Mouse (Mus musculus) neural tube, embryonic 11.5 days (tissue): ENCODE measurements around the gene Rbm10. TPM values are rescaled to one million over a fixed set of nuclear protein-coding genes. Genes with fewer than 3 reads are reported as not detected.

Experiments used
- ATAC-seq: fragments of 200-750 bp; cut with Nextera tagmentation; 2 replicates; pipeline ENCODE4 v1.8.0; 2017; ENCODE audit warnings: moderate number of reproducible peaks, mild to moderate bottlenecking, moderate TSS enrichment, moderate library complexity; ENCODE audit not compliant: insufficient read depth, low FRiP score, low TSS enrichment
- DNase-seq: peaks from one replicate; pipeline ENCODE4 v3.0.0-alpha.2; 2015; ENCODE audit warnings: low spot score
- H3K27ac ChIP-seq: fragments of 300-500 bp; sonication (generic); 2 replicates; pipeline ENCODE4 v1.5.1; 2014; ENCODE audit warnings: low read depth, mild to moderate bottlenecking, low read length
- H3K27me3 ChIP-seq: fragments of 300-500 bp; sonication (generic); 2 replicates; pipeline ENCODE4 v1.6.1; 2014; ENCODE audit warnings: mild to moderate bottlenecking, low read length, mixed read lengths; ENCODE audit not compliant: control insufficient read depth, insufficient read depth
- H3K36me3 ChIP-seq: fragments of 300-500 bp; sonication (generic); 2 replicates; pipeline ENCODE4 v1.6.1; 2014; ENCODE audit warnings: mild to moderate bottlenecking, low read length, moderate library complexity, mixed read lengths; ENCODE audit not compliant: control insufficient read depth, insufficient read depth
- H3K4me1 ChIP-seq: fragments of 300-500 bp; sonication (generic); 2 replicates; pipeline ENCODE4 v1.6.1; 2014; ENCODE audit warnings: low read length, mixed read lengths; ENCODE audit not compliant: control insufficient read depth, insufficient read depth
- H3K4me2 ChIP-seq: fragments of 300-500 bp; sonication (generic); 2 replicates; pipeline ENCODE4 v1.6.1; 2014; ENCODE audit warnings: low read depth, mild to moderate bottlenecking, moderate library complexity
- H3K4me3 ChIP-seq: fragments of 300-500 bp; sonication (generic); 2 replicates; pipeline ENCODE4 v1.5.1; 2014; ENCODE audit warnings: low read depth, low read length
- H3K9ac ChIP-seq: fragments of 300-500 bp; sonication (generic); 2 replicates; pipeline ENCODE4 v1.6.1; 2014; ENCODE audit warnings: mild to moderate bottlenecking, low read length
- H3K9me3 ChIP-seq: fragments of 300-500 bp; sonication (generic); 2 replicates; pipeline ENCODE4 v1.6.1; 2016; ENCODE audit warnings: low read length; ENCODE audit not compliant: control insufficient read depth
- WGBS: fragments of 180-500 bp; shearing (Covaris S2); extraction: QIAGEN DNeasy Blood & Tissue Kit; methylation state at CpG from one replicate; pipeline ENCODE4 v1.1.7; 2014; 5-methylcytosine and 5-hydroxymethylcytosine counted together
- polyA plus RNA-seq: library from polyadenylated mRNA; unstranded; fragments of >200 nt; fragmentation: Nextera tagmentation; extraction: Ambion mirVana; gene quantifications from 2 replicates; pipeline ENCODE4 v1.2.1, GENCODE M21; 2014

Gene Rbm10
- 75.9 and 76.0 TPM in 2 replicates for polyA plus RNA-seq

- no peaks in the 10 kb centered on the region; the same call in 1 of the 2 replicates for H3K36me3 ChIP-seq
- H3K9me3 ChIP-seq = no peaks in the 10 kb centered on the region
- peak within 1 kb of the TSS; percentile 60 for H3K4me3 ChIP-seq
- H3K4me1 ChIP-seq = no peaks in the 10 kb centered on the region
- WGBS = 12% methylated on average over 31 of the region's 49 CpGs
- H3K9ac ChIP-seq = peak within 1 kb of the TSS; percentile 66
- peak; percentile 96 for ATAC-seq
- H3K27me3 ChIP-seq = no peaks in the 10 kb centered on the region
- DNase-seq = peak; percentile 78
- H3K4me2 ChIP-seq = peak within 1 kb of the TSS; percentile 60
- peak within 1 kb of the TSS; percentile 72 for H3K27ac ChIP-seq
Measured at GRCm38 (mm10) chrX:20617176-20617902, at the start of gene Rbm10, which contains the start of gene Ndufb11. TSS of gene Rbm10 (plus strand) at chrX:20617503. TSS of gene Ndufb11 (minus strand) at chrX:20617619.

- ATAC-seq = no peak
Measured at GRCm38 (mm10) chrX:20571024-20571423, 46.3 kb upstream of the Rbm10 start.

GRCm38 (mm10) chrX:20572683-20573082 is 44.6 kb upstream of the Rbm10 start:
- no peak for DNase-seq
- no peak for ATAC-seq
- no peak overlapping the region for H3K27ac ChIP-seq
- WGBS = 72% methylated on average over 9 of the region's 9 CpGs
- H3K9ac ChIP-seq = no peak overlapping the region
- H3K4me2 ChIP-seq = no peak overlapping the region
- H3K27me3 ChIP-seq = no peaks in the 10 kb centered on the region
- no peak overlapping the region for H3K4me3 ChIP-seq
- no peaks in the 10 kb centered on the region for H3K4me1 ChIP-seq
- H3K9me3 ChIP-seq = no peaks in the 10 kb centered on the region
- no peaks in the 10 kb centered on the region for H3K36me3 ChIP-seq

More at GRCm38 (mm10) chrX:20571024-20571423, 46.3 kb upstream of the Rbm10 start:
- no peaks in the 10 kb centered on the region for H3K27me3 ChIP-seq
- 53% methylated on average over 2 of the region's 2 CpGs for WGBS
- no peak overlapping the region for H3K4me2 ChIP-seq
- H3K4me3 ChIP-seq = no peak overlapping the region
- no peaks in the 10 kb centered on the region for H3K9me3 ChIP-seq
- no peak overlapping the region for H3K9ac ChIP-seq
- DNase-seq = no peak
- H3K36me3 ChIP-seq = no peaks in the 10 kb centered on the region
- H3K27ac ChIP-seq = no peak overlapping the region
- H3K4me1 ChIP-seq = no peaks in the 10 kb centered on the region

DNA sequence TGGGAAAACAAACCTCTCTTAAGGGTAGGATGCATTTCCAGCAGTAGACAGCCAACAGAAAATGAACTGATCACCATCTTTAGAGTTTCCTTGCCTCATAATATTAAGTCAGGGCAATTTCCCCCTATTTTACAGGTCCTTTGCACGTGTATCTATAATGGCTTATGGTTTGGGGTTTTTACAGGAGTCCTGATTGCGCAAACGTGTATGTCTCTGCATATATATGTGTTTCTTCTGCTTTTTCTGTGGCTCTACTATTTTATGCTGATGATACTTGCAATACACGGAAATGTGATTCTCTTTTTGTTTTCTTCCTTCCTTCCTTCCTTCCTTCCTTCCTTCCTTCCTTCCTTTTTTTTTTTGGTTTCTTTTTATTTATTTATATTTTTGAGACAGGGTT is 43.4 kb upstream of the Rbm10 start:
- Histone ChIP-seq H3K9ac (no peak overlapping the region), H3K9me3 (no peaks in the 10 kb centered on the region), H3K4me1 (no peaks in the 10 kb centered on the region), H3K4me3 (no peak overlapping the region), H3K27me3 (no peaks in the 10 kb centered on the region), H3K36me3 (no peaks in the 10 kb centered on the region), H3K4me2 (no peak overlapping the region), H3K27ac (no peak overlapping the region)
- DNase-seq (no peak), ATAC-seq (no peak)
- WGBS = 83% methylated on average over 4 of the region's 4 CpGs

GRCm38 (mm10) chrX:20587968-20588367 is 29.3 kb upstream of the Rbm10 start:
- H3K9me3 ChIP-seq = no peaks in the 10 kb centered on the region
- H3K4me2 ChIP-seq = no peak overlapping the region
- H3K4me3 ChIP-seq = no peak overlapping the region
- no peaks in the 10 kb centered on the region for H3K36me3 ChIP-seq
- DNase-seq (no peak), ATAC-seq (no peak)
- 34% methylated on average over 4 of the region's 4 CpGs for WGBS
- no peaks in the 10 kb centered on the region for H3K27me3 ChIP-seq
- H3K27ac ChIP-seq = no peak overlapping the region
- no peak overlapping the region for H3K9ac ChIP-seq
- H3K4me1 ChIP-seq = no peaks in the 10 kb centered on the region

GRCm38 (mm10) chrX:20608500-20608899 is 8.8 kb upstream of the Rbm10 start:
- H3K4me2 ChIP-seq = no peak overlapping the region
- no peaks in the 10 kb centered on the region for H3K27me3 ChIP-seq
- DNase-seq (no peak), ATAC-seq (no peak)
- H3K4me3 ChIP-seq = no peak overlapping the region
- no peak overlapping the region for H3K27ac ChIP-seq
- no peaks in the 10 kb centered on the region for H3K4me1 ChIP-seq
- H3K36me3 ChIP-seq = no peaks in the 10 kb centered on the region
- H3K9me3 ChIP-seq = no peaks in the 10 kb centered on the region
- no peak overlapping the region for H3K9ac ChIP-seq
- WGBS = 89% methylated on average over 4 of the region's 4 CpGs

- Histone ChIP-seq H3K36me3 (no peaks in the 10 kb centered on the region; the same call in 1 of the 2 replicates), H3K4me1 (no peaks in the 10 kb centered on the region), H3K4me2 (peak overlapping the region; percentile 42), H3K27me3 (no peaks in the 10 kb centered on the region), H3K4me3 (peak overlapping the region; percentile 60), H3K9me3 (no peaks in the 10 kb centered on the region), H3K27ac (peak overlapping the region; percentile 72; the same call in 1 of the 2 replicates), H3K9ac (peak overlapping the region; percentile 50)
- 22% methylated on average over 17 of the region's 17 CpGs for WGBS
- DNase-seq (no peak), ATAC-seq (no peak; the same call in 1 of the 2 replicates)
Measured at GRCm38 (mm10) chrX:20616861-20617175, 485 bp upstream of the Rbm10 start.

DNA sequence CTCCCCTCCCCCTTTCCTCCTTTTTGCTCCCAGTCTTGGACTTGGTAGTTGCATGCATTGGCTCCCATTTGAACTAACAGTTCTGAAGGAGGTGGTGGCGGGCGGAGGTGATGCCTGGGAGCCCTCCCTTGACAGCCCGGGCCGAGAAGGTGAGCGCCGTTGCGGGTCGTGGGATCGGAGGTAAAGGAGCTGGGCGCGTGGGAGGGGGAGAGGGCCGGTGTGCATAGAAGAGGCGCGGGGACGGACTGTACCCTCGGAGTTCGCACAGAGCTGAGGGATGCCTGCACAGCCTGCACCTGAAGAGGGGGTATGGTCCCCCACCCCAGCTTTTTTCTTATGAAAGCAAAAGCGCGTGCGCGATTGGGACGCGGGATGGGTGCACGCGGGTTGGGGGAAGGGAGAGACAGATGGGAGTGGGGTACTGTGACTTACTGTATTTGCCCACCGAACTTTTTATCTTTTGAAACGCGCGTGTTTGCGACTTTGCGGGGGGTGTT is 648 bp downstream of the Rbm10 start:
- DNase-seq (peak; percentile 48), ATAC-seq (peak; percentile 58)
- Histone ChIP-seq H3K4me1 (no peaks in the 10 kb centered on the region), H3K9ac (peak overlapping the region; percentile 66), H3K27me3 (no peaks in the 10 kb centered on the region), H3K27ac (peak overlapping the region; percentile 70), H3K9me3 (no peaks in the 10 kb centered on the region), H3K4me2 (peak overlapping the region; percentile 60; the same call in 1 of the 2 replicates), H3K36me3 (no peaks in the 10 kb centered on the region; the same call in 1 of the 2 replicates), H3K4me3 (peak overlapping the region; percentile 60)
- 24% methylated on average over 31 of the region's 31 CpGs for WGBS

DNA sequence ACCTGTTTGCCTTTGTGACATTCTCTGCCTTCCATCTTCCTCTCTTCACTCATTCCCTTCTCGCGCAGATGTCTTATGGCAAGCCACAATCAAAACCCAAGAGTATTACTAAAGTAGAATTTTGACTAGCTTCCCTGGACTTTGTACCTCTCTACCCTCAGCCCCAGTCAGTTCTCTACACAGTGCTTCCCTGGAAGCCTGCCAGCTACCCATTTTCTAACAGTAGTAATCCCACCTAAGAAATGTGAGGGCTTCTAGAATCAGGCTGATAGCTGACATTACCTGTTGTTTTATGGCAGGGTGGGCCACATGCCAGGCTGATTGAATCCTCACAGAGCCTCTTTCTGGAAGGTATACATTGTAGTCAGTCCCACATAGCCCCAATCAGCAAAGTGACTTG is 20.8 kb downstream of the Rbm10 start:
- no peak overlapping the region for H3K4me3 ChIP-seq
- no peaks in the 10 kb centered on the region for H3K4me1 ChIP-seq
- DNase-seq (no peak), ATAC-seq (no peak)
- H3K27ac ChIP-seq = no peak overlapping the region
- 96% methylated on average over 2 of the region's 2 CpGs for WGBS
- no peaks in the 10 kb centered on the region for H3K27me3 ChIP-seq
- no peak overlapping the region for H3K9ac ChIP-seq
- no peaks in the 10 kb centered on the region; the same call in none of the 2 replicates for H3K36me3 ChIP-seq
- H3K4me2 ChIP-seq = no peak overlapping the region
- H3K9me3 ChIP-seq = no peaks in the 10 kb centered on the region
